Mouse (Mus musculus): ENCODE data around the gene Spata5.

- TF ChIP-seq CTCF (IDR thresholded peaks at IDR 0.05), result no peak
- no peak for TF ChIP-seq POLR2A (IDR thresholded peaks at IDR 0.05; ENCODE audit: insufficient read depth, low read depth, low read length)
- TF ChIP-seq EP300 (IDR thresholded peaks at IDR 0.05; ENCODE audit: insufficient read depth, low read depth, low read length), result no peak
Measured at GRCm38 (mm10) chr3:37610670-37611069, 191.0 kb downstream of the Spata5 start.
